Mouse (Mus musculus) limb, embryonic 10.5 days (tissue): Measurements from ENCODE around the gene Eef2. TPM values are rescaled to one million over a fixed set of nuclear protein-coding genes. Genes with fewer than 3 reads are reported as not detected.

Experiments
- DNase-seq: peaks from one replicate; pipeline ENCODE4 v3.0.0-alpha.2; 2017; ENCODE audit warnings: low spot score
- H3K27ac ChIP-seq: fragments of 300-500 bp; sonication (generic); 2 replicates; pipeline ENCODE4 v1.5.1; 2016; ENCODE audit warnings: mild to moderate bottlenecking
- H3K27me3 ChIP-seq: fragments of 300-500 bp; sonication (generic); 2 replicates; pipeline ENCODE4 v1.6.1; 2016; ENCODE audit warnings: low read depth, mild to moderate bottlenecking; ENCODE audit not compliant: poor library complexity, severe bottlenecking
- H3K36me3 ChIP-seq: fragments of 300-500 bp; sonication (generic); 2 replicates; pipeline ENCODE4 v1.6.1; 2016; ENCODE audit warnings: mild to moderate bottlenecking, moderate library complexity
- H3K4me1 ChIP-seq: fragments of 300-500 bp; sonication (generic); 2 replicates; pipeline ENCODE4 v1.6.1; 2016
- H3K4me3 ChIP-seq: fragments of 300-500 bp; sonication (generic); 2 replicates; pipeline ENCODE4 v1.5.1; 2016; ENCODE audit warnings: mild to moderate bottlenecking, moderate library complexity
- H3K9me3 ChIP-seq: fragments of 300-500 bp; sonication (generic); replicated peaks from 2 replicates; pipeline ENCODE4 v1.6.1; 2016; ENCODE audit warnings: mild to moderate bottlenecking
- WGBS: fragments of 180-500 bp; shearing (Covaris S2); methylation state at CpG from one replicate; pipeline ENCODE4 v1.1.7; 2016; 5-methylcytosine and 5-hydroxymethylcytosine counted together
- polyA plus RNA-seq: library from polyadenylated mRNA; unstranded; fragments of >200 nt; fragmentation: Nextera tagmentation; extraction: Ambion mirVana; gene quantifications from 2 replicates; pipeline ENCODE4 v1.2.1, GENCODE M21; 2016

The Eef2 gene
- polyA plus RNA-seq, 1 experiment from 2014 or later: 575 TPM

GRCm38 (mm10) chr10:81230438-81231332 is 54.3 kb downstream of the Eef2 start, which contains the start of gene Atcay:
Atcay (minus strand) TSS chr10:81230833.
- Histone ChIP-seq H3K36me3 (no peaks in the 10 kb centered on the region), H3K27me3 (peaks cover 55% of the 10 kb centered on the region), H3K4me1 (peaks cover 29% of the 10 kb centered on the region), H3K27ac (no peak within 1 kb of the TSS), H3K4me3 (peak within 1 kb of the TSS; percentile 17), H3K9me3 (no peaks in the 10 kb centered on the region)
- DNase-seq: no peak
- 11% methylated on average over 27 of the region's 27 CpGs for WGBS

- Histone ChIP-seq H3K36me3 (no peaks in the 10 kb centered on the region), H3K4me1 (peaks cover 29% of the 10 kb centered on the region), H3K4me3 (no peak overlapping the region), H3K27me3 (peaks cover 53% of the 10 kb centered on the region), H3K27ac (no peak overlapping the region), H3K9me3 (no peaks in the 10 kb centered on the region)
- DNase-seq: no peak
- WGBS: 62% methylated on average over 7 of the region's 7 CpGs
Measured at GRCm38 (mm10) chr10:81231436-81231835, 55.0 kb downstream of the Eef2 start.

Other genes starting within 250 kb of the Eef2 start
- 4.5 and 9.8 TPM in 2 replicates for gene Gadd45b, start 246.6 kb upstream of the Eef2 start, polyA plus RNA-seq
- gene Gng7, start 161.7 kb upstream of the Eef2 start, polyA plus RNA-seq: 4.3 and 4.5 TPM in 2 replicates
- gene Diras1, start 151.0 kb upstream of the Eef2 start, polyA plus RNA-seq: 0.11 and 0.18 TPM in 2 replicates
- 10.9 and 14.7 TPM in 2 replicates for gene Slc39a3, start 139.2 kb upstream of the Eef2 start, polyA plus RNA-seq
- 284 and 291 TPM in 2 replicates for gene Sgta, start 116.5 kb upstream of the Eef2 start, polyA plus RNA-seq
- 113 and 128 TPM in 2 replicates for gene Thop1, start 106.6 kb upstream of the Eef2 start, polyA plus RNA-seq
- gene Creb3l3, start 77.8 kb upstream of the Eef2 start, polyA plus RNA-seq: 0.58 and 0.66 TPM in 2 replicates
- 244 and 245 TPM in 2 replicates for gene Map2k2, start 70.7 kb upstream of the Eef2 start, polyA plus RNA-seq
- 9.6 and 11.7 TPM in 2 replicates for gene Zbtb7a, start 41.4 kb upstream of the Eef2 start, polyA plus RNA-seq
- 73.6 and 73.9 TPM in 2 replicates for gene Pias4, start 8.7 kb upstream of the Eef2 start, polyA plus RNA-seq
- gene Dapk3, start 6.4 kb downstream of the Eef2 start, polyA plus RNA-seq: 46.5 and 52.0 TPM in 2 replicates
- not detected in 2 replicates for gene 4930442H23Rik, start 7.2 kb downstream of the Eef2 start, polyA plus RNA-seq
- not detected in 2 replicates for gene Nmrk2, start 25.4 kb downstream of the Eef2 start, polyA plus RNA-seq
- 0.06 TPM in 1 of 2 replicates, not detected in the other for gene Atcay, start 54.2 kb downstream of the Eef2 start, polyA plus RNA-seq
- 2.0 and 5.0 TPM in 2 replicates for gene Zfr2, start 56.5 kb downstream of the Eef2 start, polyA plus RNA-seq
- 2.1 and 3.0 TPM in 2 replicates for gene Matk, start 76.3 kb downstream of the Eef2 start, polyA plus RNA-seq
- gene Mrpl54, start 90.3 kb downstream of the Eef2 start, polyA plus RNA-seq: 234 and 258 TPM in 2 replicates
- 56.5 and 57.6 TPM in 2 replicates for gene Apba3, start 90.3 kb downstream of the Eef2 start, polyA plus RNA-seq
- gene Tjp3, start 115.0 kb downstream of the Eef2 start, polyA plus RNA-seq: 4.7 and 5.1 TPM in 2 replicates
- 67.0 and 71.3 TPM in 2 replicates for gene Pip5k1c, start 116.3 kb downstream of the Eef2 start, polyA plus RNA-seq
- gene Cactin, start 144.5 kb downstream of the Eef2 start, polyA plus RNA-seq: 62.5 and 67.7 TPM in 2 replicates
- 3.2 and 3.6 TPM in 2 replicates for gene Tbxa2r, start 152.1 kb downstream of the Eef2 start, polyA plus RNA-seq
- gene Gipc3, start 166.6 kb downstream of the Eef2 start, polyA plus RNA-seq: 0.09 TPM in 1 of 2 replicates, not detected in the other
- gene Hmg20b, start 173.8 kb downstream of the Eef2 start, polyA plus RNA-seq: 99.6 and 114 TPM in 2 replicates
- 7.6 and 8.8 TPM in 2 replicates for gene Mfsd12, start 180.9 kb downstream of the Eef2 start, polyA plus RNA-seq
- 0.24 and 0.38 TPM in 2 replicates for gene 4930404N11Rik, start 189.2 kb downstream of the Eef2 start, polyA plus RNA-seq
- 134 and 148 TPM in 2 replicates for gene Fzr1, start 201.9 kb downstream of the Eef2 start, polyA plus RNA-seq
- gene Dohh, start 207.8 kb downstream of the Eef2 start, polyA plus RNA-seq: 101 and 115 TPM in 2 replicates
- gene Gm48551, start 207.8 kb downstream of the Eef2 start, polyA plus RNA-seq: 3.8 and 4.2 TPM in 2 replicates
- 1.4 and 1.5 TPM in 2 replicates for gene Gm48552, start 212.4 kb downstream of the Eef2 start, polyA plus RNA-seq
- 1.9 and 2.9 TPM in 2 replicates for gene Smim24, start 216.4 kb downstream of the Eef2 start, polyA plus RNA-seq